In genomic region chr5:106783864-106784609, GRCm38 (mm10) we compare ENCODE assay signal across 8 mouse cellular contexts.
DNase-seq lines count a peak whose midpoint lies in the region; ATAC-seq lines count a peak whose summit lies in the region.

No protein-coding gene starts in this region.

- peaks cover 8% of the 10 kb centered on the region for H3K4me1 ChIP-seq in kidney, embryonic 15.5 days
- H3K4me1 ChIP-seq in embryonic facial prominence, embryonic 14.5 days (ENCODE audit: control insufficient read depth, insufficient read depth, low read length) = peaks cover 8% of the 10 kb centered on the region
- H3K4me1 ChIP-seq in intestine, embryonic 16.5 days (ENCODE audit: control insufficient read depth, insufficient read depth, low read length) = 0 out of 2 replicates have a peak, but pooled peaks cover 6% of the 10 kb centered on the region
- peaks cover 9% of the 10 kb centered on the region for H3K4me1 ChIP-seq in midbrain, embryonic 16.5 days (ENCODE audit: control insufficient read depth, insufficient read depth, low read length)

- no peaks in the 10 kb centered on the region for H3K36me3 ChIP-seq in kidney, embryonic 15.5 days
- no peaks in the 10 kb centered on the region for H3K36me3 ChIP-seq in embryonic facial prominence, embryonic 14.5 days (ENCODE audit: control insufficient read depth, insufficient read depth, low read length)
- H3K36me3 ChIP-seq in intestine, embryonic 16.5 days (ENCODE audit: control insufficient read depth, insufficient read depth, low read length) = no peaks in the 10 kb centered on the region
- H3K36me3 ChIP-seq in midbrain, embryonic 16.5 days (ENCODE audit: control insufficient read depth, insufficient read depth, low read length) = no peaks in the 10 kb centered on the region

- peak; percentile 56 for ATAC-seq in kidney, embryonic 15.5 days (replicated peaks; ENCODE audit: low FRiP score)
- ATAC-seq in embryonic facial prominence, embryonic 14.5 days (ENCODE audit: low read depth) = 0 out of 2 replicates have a peak, but pooled peaks have one; percentile 37
- ATAC-seq in intestine, embryonic 16.5 days = no peak
- ATAC-seq in midbrain, embryonic 16.5 days = no peak
- ATAC-seq in granulocyte monocyte progenitor cell, adult 5-6 weeks (replicated peaks; ENCODE audit: poor library complexity, severe bottlenecking) = no peak

- H3K4me2 ChIP-seq in kidney, embryonic 15.5 days = peak overlapping the region; percentile 65
- peak overlapping the region; percentile 57 for H3K4me2 ChIP-seq in embryonic facial prominence, embryonic 14.5 days (ENCODE audit: low read depth, low read length)
- H3K4me2 ChIP-seq in intestine, embryonic 16.5 days (ENCODE audit: low read depth, low read length) = peak overlapping the region; percentile 37
- H3K4me2 ChIP-seq in midbrain, embryonic 16.5 days (ENCODE audit: low read length) = peak overlapping the region; percentile 44

- H3K4me3 ChIP-seq in kidney, embryonic 15.5 days (replicated peaks) = peak overlapping the region; percentile 31
- H3K4me3 ChIP-seq in embryonic facial prominence, embryonic 14.5 days (ENCODE audit: low read depth, low read length) = peak overlapping the region; percentile 26
- 0 out of 2 replicates have a peak overlapping the region, but pooled peaks have one; percentile 11 for H3K4me3 ChIP-seq in intestine, embryonic 16.5 days (ENCODE audit: low read length)
- peak overlapping the region; percentile 6; the same call in 1 of the 2 replicates for H3K4me3 ChIP-seq in midbrain, embryonic 16.5 days (ENCODE audit: low read depth, low read length)

- no peaks in the 10 kb centered on the region for H3K27me3 ChIP-seq in kidney, embryonic 15.5 days
- no peaks in the 10 kb centered on the region for H3K27me3 ChIP-seq in embryonic facial prominence, embryonic 14.5 days (replicated peaks; ENCODE audit: control insufficient read depth, insufficient read depth, low read length)
- H3K27me3 ChIP-seq in intestine, embryonic 16.5 days (replicated peaks; ENCODE audit: control insufficient read depth, insufficient read depth, low read length) = no peaks in the 10 kb centered on the region
- H3K27me3 ChIP-seq in midbrain, embryonic 16.5 days (ENCODE audit: control insufficient read depth, insufficient read depth, low read depth, low read length) = no peaks in the 10 kb centered on the region

- no peak for DNase-seq in kidney, postnatal 25 days
- no peak for DNase-seq in embryonic facial prominence, embryonic 14.5 days (ENCODE audit: low spot score)
- DNase-seq in thymus, postnatal 25 days = no peak
- no peak for DNase-seq in spleen, adult 18-20 months

- whole genome bisulfite sequencing in kidney, embryonic 15.5 days = 10% methylated on average over 11 of the region's 11 CpGs
- 11% methylated on average over 10 of the region's 11 CpGs for WGBS in embryonic facial prominence, embryonic 14.5 days
- WGBS in intestine, embryonic 16.5 days = 15% methylated on average over 11 of the region's 11 CpGs
- WGBS in midbrain, embryonic 16.5 days = 21% methylated on average over 11 of the region's 11 CpGs

- H3K9me3 ChIP-seq in kidney, embryonic 15.5 days (replicated peaks) = no peaks in the 10 kb centered on the region
- H3K9me3 ChIP-seq in embryonic facial prominence, embryonic 14.5 days (ENCODE audit: control insufficient read depth, low read length) = no peaks in the 10 kb centered on the region
- H3K9me3 ChIP-seq in intestine, embryonic 16.5 days (ENCODE audit: control insufficient read depth, low read length) = no peaks in the 10 kb centered on the region
- H3K9me3 ChIP-seq in midbrain, embryonic 16.5 days (replicated peaks; ENCODE audit: control insufficient read depth, low read length, poor library complexity, severe bottlenecking) = no peaks in the 10 kb centered on the region; the same call in 1 of the 2 replicates

- no peak overlapping the region for H3K9ac ChIP-seq in kidney, embryonic 15.5 days
- peak overlapping the region; percentile 35 for H3K9ac ChIP-seq in embryonic facial prominence, embryonic 14.5 days (ENCODE audit: low read depth, low read length)
- 0 out of 2 replicates have a peak overlapping the region, but pooled peaks have one; percentile 29 for H3K9ac ChIP-seq in intestine, embryonic 16.5 days (ENCODE audit: low read depth, low read length)
- no peak overlapping the region for H3K9ac ChIP-seq in midbrain, embryonic 16.5 days (ENCODE audit: low read depth, low read length)

- H3K27ac ChIP-seq in kidney, embryonic 15.5 days = no peak overlapping the region
- H3K27ac ChIP-seq in embryonic facial prominence, embryonic 14.5 days (replicated peaks; ENCODE audit: low read depth, low read length) = no peak overlapping the region
- H3K27ac ChIP-seq in intestine, embryonic 16.5 days (ENCODE audit: low read length) = no peak overlapping the region
- H3K27ac ChIP-seq in midbrain, embryonic 16.5 days (ENCODE audit: low read length) = no peak overlapping the region

Comparison
In these comparisons a context has a peak if more than half of its experiments do, and no peak if none do; other contexts are left out.
1. ATAC-seq: peak in kidney, embryonic 15.5 days (single experiment) and embryonic facial prominence, embryonic 14.5 days (single experiment); none in intestine, embryonic 16.5 days (single experiment), midbrain, embryonic 16.5 days (single experiment) and granulocyte monocyte progenitor cell, adult 5-6 weeks (single experiment).
2. H3K9ac ChIP-seq: peak in embryonic facial prominence, embryonic 14.5 days (single experiment) and intestine, embryonic 16.5 days (single experiment); none in kidney, embryonic 15.5 days (single experiment) and midbrain, embryonic 16.5 days (single experiment).
3. Peak in every context shown above with its lines, with median percentiles within 50 percentile points of each other: H3K4me2 ChIP-seq and H3K4me3 ChIP-seq.